Mouse (Mus musculus): ENCODE measurements at regions not wholly inside any gene's neighbourhood (a gene's known extent, or its start where the extent isn't known, plus 50 kb on each side); places are given as distances from the start of the nearest gene placed in this dataset.

DNA sequence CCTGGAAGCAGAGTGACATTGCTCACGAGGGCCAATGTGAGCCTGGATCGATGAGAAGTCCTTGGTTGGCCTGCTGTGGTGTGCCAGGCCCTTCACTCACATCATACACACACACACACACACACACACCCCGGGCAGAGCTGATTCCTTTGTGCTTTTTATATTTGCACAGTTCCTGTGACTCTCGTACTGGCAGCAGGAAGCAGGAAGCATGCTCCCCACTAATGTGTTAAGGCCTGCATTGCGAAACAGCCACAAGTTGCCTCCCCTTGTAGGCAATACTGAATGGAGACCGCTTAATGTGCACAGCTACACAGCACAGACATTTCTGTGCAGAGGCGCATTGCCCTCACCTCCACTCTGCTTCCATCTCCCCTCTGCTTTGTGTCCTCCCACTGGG is 58.7 kb upstream of the Spaca7 start:
- WGBS: 68% methylated on average over 7 of the region's 7 CpGs
- DNase-seq (ENCODE audit: low spot score) (no peak), ATAC-seq (ENCODE audit: low FRiP score, low read depth) (no peak)
- Histone ChIP-seq H3K36me3 (ENCODE audit: control insufficient read depth, insufficient read depth, low read length) (no peaks in the 10 kb centered on the region), H3K9ac (ENCODE audit: low read depth, low read length, severe bottlenecking) (no peak overlapping the region), H3K4me2 (replicated peaks; ENCODE audit: low read depth, low read length, severe bottlenecking) (no peak overlapping the region), H3K4me1 (ENCODE audit: control insufficient read depth, insufficient read depth, low read length) (no peaks in the 10 kb centered on the region), H3K27ac (replicated peaks; ENCODE audit: low read depth, low read length) (no peak overlapping the region), H3K9me3 (ENCODE audit: control insufficient read depth, low read length) (no peaks in the 10 kb centered on the region), H3K4me3 (replicated peaks; ENCODE audit: low read length) (no peak overlapping the region), H3K27me3 (ENCODE audit: control insufficient read depth, insufficient read depth, low read length) (no peaks in the 10 kb centered on the region; the same call in 1 of the 2 replicates)
- no peak for TF ChIP-seq POLR2A (IDR thresholded peaks at IDR 0.05; ENCODE audit: borderline replicate concordance, extremely low read depth, insufficient read depth, insufficient read length)

DNA sequence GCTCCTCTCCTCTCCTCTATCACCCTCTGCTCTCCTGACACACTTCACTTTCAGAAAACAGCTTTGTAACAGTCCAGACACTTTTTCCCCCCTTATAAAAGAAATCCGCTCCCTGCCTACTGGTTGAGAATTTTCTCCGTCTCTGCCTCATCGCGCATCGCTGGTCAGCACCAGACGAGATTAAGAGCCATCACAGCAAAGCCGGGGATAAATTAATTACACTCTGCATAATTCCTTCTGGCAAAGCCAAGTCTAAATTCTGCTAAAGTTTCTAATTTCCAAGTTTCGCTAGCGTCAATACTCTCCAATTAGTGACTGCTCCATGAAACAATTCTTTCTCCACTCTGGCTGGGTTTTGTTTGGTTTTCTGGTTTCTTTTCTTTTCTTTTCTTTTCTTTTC is 51.2 kb upstream of the Spaca7 start:
- H3K4me1 ChIP-seq (ENCODE audit: control insufficient read depth, insufficient read depth, low read length): no peaks in the 10 kb centered on the region
- H3K9ac ChIP-seq (ENCODE audit: low read depth, low read length, severe bottlenecking): no peak overlapping the region
- no peak for DNase-seq (ENCODE audit: low spot score)
- 51% methylated on average over 9 of the region's 9 CpGs for WGBS
- H3K27me3 ChIP-seq (ENCODE audit: control insufficient read depth, insufficient read depth, low read length): no peaks in the 10 kb centered on the region
- TF ChIP-seq POLR2A (IDR thresholded peaks at IDR 0.05; ENCODE audit: borderline replicate concordance, extremely low read depth, insufficient read depth, insufficient read length): no peak
- H3K9me3 ChIP-seq (ENCODE audit: control insufficient read depth, low read length): no peaks in the 10 kb centered on the region
- no peak overlapping the region for H3K4me2 ChIP-seq (replicated peaks; ENCODE audit: low read depth, low read length, severe bottlenecking)
- no peak overlapping the region for H3K4me3 ChIP-seq (replicated peaks; ENCODE audit: low read length)
- no peak overlapping the region for H3K27ac ChIP-seq (replicated peaks; ENCODE audit: low read depth, low read length)
- no peaks in the 10 kb centered on the region for H3K36me3 ChIP-seq (ENCODE audit: control insufficient read depth, insufficient read depth, low read length)
- no peak for ATAC-seq (ENCODE audit: low FRiP score, low read depth)
